ENCODE assay signal across 1 mouse cellular context in genomic region chr7:142459299-142459691, GRCm38 (mm10).
TF ChIP-seq lines count a peak whose summit lies in the region.

No protein-coding gene starts in this region.

TF ChIP-seq in CH12.LX, 34 proteins besides CTCF, POLR2A, EP300 and RAD21:
- TF ChIP-seq IRF4 (IDR thresholded peaks at IDR 0.05; ENCODE audit: low read depth, low read length) (0 out of 2 replicates have a peak, but pooled peaks have one; percentile 25), BHLHE40 (IDR thresholded peaks at IDR 0.05; ENCODE audit: low read depth, low read length) (no peak), TCF12 (IDR thresholded peaks at IDR 0.05; ENCODE audit: low read depth, low read length) (0 out of 2 replicates have a peak, but pooled peaks have one; percentile 8), JUN (IDR thresholded peaks at IDR 0.05; ENCODE audit: insufficient read depth, low read depth, low read length) (no peak)
